Mouse (Mus musculus): ENCODE results near the gene Cd300a. TPM values are rescaled to one million over a fixed set of nuclear protein-coding genes. Genes with fewer than 3 reads are reported as not detected.
"Not testable (repeated sequence)": the region's sequence is repeated elsewhere in the genome, so short reads cannot be mapped to it uniquely, and the experiment has no call there.

Cd300a gene
- polyA plus RNA-seq, 2 experiments from 2014 or later: 0.12 TPM; not detected in 1

DNA sequence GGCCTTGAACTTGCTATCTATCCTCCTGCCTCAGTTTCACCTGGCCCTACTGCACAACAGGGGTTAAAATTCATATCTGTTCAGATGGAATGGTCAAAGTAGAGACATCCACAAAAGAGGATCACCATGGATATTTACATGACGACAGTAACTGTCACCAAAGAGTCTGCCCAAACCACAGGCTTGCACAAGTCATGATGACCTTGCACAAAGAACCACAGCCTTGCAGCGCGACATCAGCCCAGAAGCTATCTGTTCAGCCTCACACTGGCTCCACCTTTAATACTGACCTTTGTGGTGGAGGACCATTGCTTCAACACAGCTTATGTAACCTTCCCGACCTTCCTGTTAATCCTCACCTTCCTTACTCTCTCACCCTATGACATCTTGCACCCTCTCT, 17.7 kb downstream of the Cd300a start:
- ATAC-seq: no peak

GRCm38 (mm10) chr11:114908086-114908485, 18.2 kb downstream of the Cd300a start:
- ATAC-seq: no peak

DNA sequence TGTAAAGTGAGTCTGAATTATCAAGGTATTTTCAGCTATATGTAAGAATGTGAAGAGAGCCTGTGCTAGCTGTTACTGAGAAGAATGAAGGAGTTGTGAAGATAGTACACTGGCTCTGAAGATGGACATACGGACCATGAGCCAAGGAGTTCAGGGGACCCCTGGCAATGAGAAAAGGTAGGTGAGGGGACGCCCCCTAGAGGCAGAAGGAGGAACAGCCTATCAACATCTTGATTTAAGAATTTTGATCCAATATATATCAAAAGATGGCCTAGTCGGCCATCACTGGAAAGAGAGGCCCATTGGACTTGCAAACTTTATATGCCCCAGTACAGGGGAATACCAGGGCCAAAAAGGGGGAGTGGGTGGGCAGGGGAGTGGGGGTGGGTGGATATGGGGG, 19.7 kb downstream of the Cd300a start:
- ATAC-seq: not testable (repeated sequence)

DNA sequence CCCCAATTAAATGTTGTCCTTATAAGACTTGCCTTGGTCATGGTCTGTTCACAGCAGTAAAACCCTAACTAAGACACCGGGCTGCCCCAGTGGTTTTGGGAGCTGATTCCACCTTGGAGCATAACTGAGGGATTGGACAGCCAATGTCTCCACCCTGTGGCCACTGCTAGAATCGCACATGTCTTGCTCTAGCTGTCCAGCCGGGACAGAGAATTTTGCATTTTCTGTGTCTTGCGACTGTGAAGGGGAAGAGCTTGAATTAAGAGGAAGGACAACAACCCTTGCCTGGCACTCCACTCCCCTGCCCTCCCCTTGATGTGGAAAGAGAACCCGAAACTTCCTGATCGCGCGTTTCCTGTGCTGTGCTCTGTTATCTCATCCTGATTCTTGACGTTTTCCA, 23.0 kb downstream of the Cd300a start:
- no peak for ATAC-seq

DNA sequence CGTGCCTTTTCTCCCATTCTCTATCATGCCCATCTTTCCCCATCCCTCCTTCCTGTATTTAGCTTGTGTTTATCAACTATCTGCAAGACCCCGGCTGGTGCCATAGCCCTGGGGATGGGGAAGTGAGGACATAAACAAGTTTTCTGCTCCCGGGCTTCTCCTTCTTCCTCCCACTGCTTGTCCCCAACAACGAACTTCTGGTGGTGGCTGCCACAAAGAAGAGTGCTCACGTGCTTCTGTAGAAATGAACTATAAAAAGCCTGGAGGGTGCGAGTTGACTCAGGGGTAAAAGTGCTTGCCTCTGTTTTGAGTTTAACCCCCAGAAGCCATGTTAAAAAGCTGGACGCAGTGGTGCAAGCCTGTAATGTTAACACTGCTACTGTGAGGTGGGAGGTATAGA, 25.1 kb downstream of the Cd300a start:
- ATAC-seq: no peak

- ATAC-seq: no peak
Measured at GRCm38 (mm10) chr11:114917120-114917519, 27.3 kb downstream of the Cd300a start.

GRCm38 (mm10) chr11:114922439-114922838, 32.6 kb downstream of the Cd300a start:
- ATAC-seq: no peak

DNA sequence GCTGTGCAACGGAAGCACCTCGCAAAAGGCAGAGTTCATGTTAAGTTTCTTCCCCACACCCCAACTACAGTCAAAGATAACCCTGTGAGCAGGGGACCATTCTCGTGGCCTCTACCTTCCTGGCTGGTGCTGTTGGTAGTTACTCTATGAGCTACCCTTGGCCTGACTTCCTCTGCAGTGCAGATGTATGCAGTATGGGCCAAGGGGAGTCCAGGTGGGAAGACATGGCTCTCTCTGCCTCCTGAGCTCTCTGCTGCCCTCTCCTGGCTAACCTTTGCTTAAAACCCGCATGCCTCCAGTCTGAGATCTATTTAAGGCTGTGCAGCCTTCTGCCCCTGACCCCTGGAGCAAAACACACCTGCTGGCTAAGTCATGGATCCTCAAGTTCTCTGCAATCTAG, 34.1 kb downstream of the Cd300a start:
- no peak for ATAC-seq

DNA sequence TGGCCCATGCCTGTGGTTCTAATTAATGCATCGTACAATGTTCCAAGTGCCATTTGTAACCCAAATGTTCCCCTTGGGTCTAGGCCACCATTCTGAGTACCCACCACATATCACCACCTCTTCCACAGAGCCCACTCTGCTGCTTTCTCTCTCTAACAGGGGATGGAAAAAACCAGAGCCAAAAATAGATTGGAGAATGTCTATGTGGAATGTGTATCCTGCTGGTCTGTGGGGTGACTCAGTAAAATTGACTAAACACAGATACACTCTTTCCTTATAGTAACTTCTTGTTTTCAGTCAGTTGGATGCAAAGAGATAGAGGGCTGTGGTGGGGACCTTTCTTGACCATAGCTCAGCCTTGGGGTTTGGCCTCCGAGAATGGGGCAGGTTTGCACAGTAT, 39.7 kb downstream of the Cd300a start:
- no peak for ATAC-seq

GRCm38 (mm10) chr11:114931041-114931440, 41.2 kb downstream of the Cd300a start:
- ATAC-seq: no peak

- no peak for ATAC-seq
Measured at GRCm38 (mm10) chr11:114933591-114933990, 43.8 kb downstream of the Cd300a start.

GRCm38 (mm10) chr11:114934144-114934543, 44.3 kb downstream of the Cd300a start, which contains the start of gene Cd300lb:
TSS of gene Cd300lb (minus strand) at chr11:114934386.
- ATAC-seq: no peak

Other genes with a start within 250 kb of the Cd300a start
- 1,000 to 10,000 TPM; 1,043 to 1,380 TPM for gene Rpl38, start 221.5 kb upstream of the Cd300a start, polyA plus RNA-seq (2017; shearing (Covaris generic))
- gene Ttyh2, start 214.6 kb upstream of the Cd300a start, polyA plus RNA-seq (2017; shearing (Covaris generic)): 1 to 10 TPM; 2.4 to 3.3 TPM
- not detected for gene Dnaic2, start 162.6 kb upstream of the Cd300a start, polyA plus RNA-seq (2017; shearing (Covaris generic))
- gene Kif19a, start 124.7 kb upstream of the Cd300a start, polyA plus RNA-seq (2017; shearing (Covaris generic)): under 1 TPM in 1 of 2 experiments, not detected in 1; 0.22 TPM
- not detected for gene Btbd17, start 94.1 kb upstream of the Cd300a start, polyA plus RNA-seq (2017; shearing (Covaris generic))
- gene Gpr142, start 91.1 kb upstream of the Cd300a start, polyA plus RNA-seq (2017; shearing (Covaris generic)): not detected
- under 1 TPM in 1 of 2 experiments, not detected in 1; 0.15 TPM for gene Gprc5c, start 38.9 kb upstream of the Cd300a start, polyA plus RNA-seq (2017; shearing (Covaris generic))
- gene Cd300lb, start 44.3 kb downstream of the Cd300a start, polyA plus RNA-seq (2017; shearing (Covaris generic)): under 1 TPM in 1 of 2 experiments, not detected in 1; 0.32 TPM
- gene Cd300c, start 79.1 kb downstream of the Cd300a start, polyA plus RNA-seq (2017; shearing (Covaris generic)): not detected
- gene Cd300ld, start 99.9 kb downstream of the Cd300a start, polyA plus RNA-seq (2017; shearing (Covaris generic)): under 1 TPM; 0.44 to 0.69 TPM
- gene Cd300c2, start 111.8 kb downstream of the Cd300a start, polyA plus RNA-seq (2017; shearing (Covaris generic)): not detected
- gene Cd300ld2, start 126.2 kb downstream of the Cd300a start, polyA plus RNA-seq (2017; shearing (Covaris generic)): not detected
- not detected for gene Cd300ld4, start 137.0 kb downstream of the Cd300a start, polyA plus RNA-seq (2017; shearing (Covaris generic))
- gene Cd300ld5, start 147.7 kb downstream of the Cd300a start, polyA plus RNA-seq (2017; shearing (Covaris generic)): not detected
- gene Cd300ld3, start 158.4 kb downstream of the Cd300a start, polyA plus RNA-seq (2017; shearing (Covaris generic)): not detected
- gene Cd300e, start 172.1 kb downstream of the Cd300a start, polyA plus RNA-seq (2017; shearing (Covaris generic)): not detected
- gene Rab37, start 201.4 kb downstream of the Cd300a start, polyA plus RNA-seq (2017; shearing (Covaris generic)): 100 to 1,000 TPM; 149 to 158 TPM
- gene Cd300lf, start 244.0 kb downstream of the Cd300a start, polyA plus RNA-seq (2017; shearing (Covaris generic)): 1 to 10 TPM in 1 of 2 experiments, under 1 TPM in 1; 0.37 to 1.5 TPM

Measured in activated CD4-positive, CD25-positive, alpha-beta regulatory T cell, adult 4 months (primary cell).